Mouse (Mus musculus) neutrophil, adult 83 days (primary cell): ENCODE data around the gene Rhoj. TPM values are rescaled to one million over a fixed set of nuclear protein-coding genes. Genes with fewer than 3 reads are reported as not detected.

ENCODE experiments used
- total RNA-seq, 2 experiments: library from RNA; stranded (reverse); gene quantifications; one replicate each; pipeline ENCODE4 v1.2.4; 2023

The Rhoj gene
- under 1 TPM in 1 of 2 experiments, not detected in 1; 0.29 TPM for total RNA-seq

DNA sequence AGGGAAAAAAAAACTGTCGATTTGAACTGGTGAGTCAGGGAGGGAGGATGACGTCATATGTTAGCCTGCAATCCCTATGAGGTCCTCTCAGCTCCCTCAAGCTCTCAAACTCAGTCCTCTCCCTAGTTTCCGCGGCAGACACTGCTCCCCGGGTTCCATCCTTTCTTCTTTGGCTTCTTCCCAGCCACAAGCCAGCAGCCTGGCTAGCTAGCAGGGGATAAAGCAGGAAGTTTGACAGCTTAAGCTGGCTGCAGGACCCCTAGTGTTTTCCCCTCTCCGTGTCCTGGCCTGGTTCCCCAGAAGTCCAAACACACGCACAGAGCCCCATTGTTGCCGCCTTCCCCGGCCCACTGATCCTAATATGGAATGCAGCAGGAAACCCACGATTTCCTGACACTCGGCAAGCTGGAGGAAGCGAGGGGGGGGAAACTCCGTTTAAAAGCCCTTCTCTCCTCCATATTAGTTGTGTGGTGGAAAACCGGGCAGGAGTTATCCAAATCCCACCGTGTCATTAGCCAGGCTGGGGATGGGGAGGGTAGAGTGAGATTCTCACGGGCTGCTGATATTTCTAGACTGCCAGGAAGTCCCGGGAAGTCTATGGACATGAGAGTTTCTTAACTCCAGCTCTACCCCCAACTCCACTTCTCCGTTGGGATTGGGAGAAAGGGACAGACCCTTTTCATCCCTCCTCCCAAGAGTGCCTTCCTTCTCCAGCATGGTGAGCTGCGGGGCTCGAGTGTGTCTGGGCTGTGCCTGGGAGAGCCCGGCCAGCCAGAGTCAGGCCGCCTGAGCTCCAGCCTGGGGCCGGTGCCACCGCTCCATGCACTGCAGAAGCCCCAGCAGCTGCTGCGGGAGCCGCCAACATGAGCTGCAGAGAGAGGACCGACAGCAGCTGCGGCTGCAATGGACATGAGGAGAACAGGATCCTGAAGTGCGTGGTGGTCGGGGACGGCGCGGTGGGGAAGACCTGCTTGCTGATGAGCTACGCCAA, at the start of gene Rhoj:
Gene Rhoj (plus strand): TSS at position 362 of the 991 bp plus-strand sequence.

GRCm38 (mm10) chr12:75416681-75417080, 108.6 kb downstream of the Rhoj start, which contains the start of gene Gphb5:
Gene Gphb5, minus strand, starts transcription at chr12:75416781.

Other genes starting within 250 kb of the Rhoj start
- not detected for gene Kcnh5, start 131.0 kb upstream of the Rhoj start, total RNA-seq
- not detected for gene Gphb5, start 108.5 kb downstream of the Rhoj start, total RNA-seq